Mouse (Mus musculus) liver, embryonic 14.5 days (tissue): ENCODE data around the gene Mast1. TPM values are rescaled to one million over a fixed set of nuclear protein-coding genes. Genes with fewer than 3 reads are reported as not detected.

Experiments
- ATAC-seq: fragments of 200-750 bp; cut with Nextera tagmentation; 2 replicates; pipeline ENCODE4 v1.8.0; 2017; ENCODE audit warnings: moderate number of reproducible peaks, mild to moderate bottlenecking, moderate library complexity; ENCODE audit not compliant: insufficient read depth
- DNase-seq, 3 experiments: peaks; one replicate each; pipeline ENCODE4 v3.0.0-alpha.2; 2012 to 2013; ENCODE audit warnings: low read depth in 3 of 3, low spot score in 3 of 3
- H3K27ac ChIP-seq: fragments of 300-500 bp; sonication (generic); 2 replicates; pipeline ENCODE4 v1.5.1; 2014; ENCODE audit warnings: moderate library complexity, mild to moderate bottlenecking, control low read depth, inconsistent platforms
- H3K27me3 ChIP-seq: fragments of 300-500 bp; sonication (generic); 2 replicates; pipeline ENCODE4 v1.6.1; 2014; ENCODE audit warnings: mild to moderate bottlenecking, low read length, moderate library complexity; ENCODE audit not compliant: control insufficient read depth, insufficient read depth
- H3K36me3 ChIP-seq: fragments of 300-500 bp; sonication (generic); replicated peaks from 2 replicates; pipeline ENCODE4 v1.6.1; 2014; ENCODE audit warnings: low read depth; ENCODE audit not compliant: control insufficient read depth, insufficient read depth
- H3K4me1 ChIP-seq, 2 experiments: fragments of 200-500 bp in 1 of 2; fragments of 300-500 bp in 1 of 2; sonication (generic) in 1 of 2; replicated peaks; 2 replicates each; pipeline ENCODE4 v1.6.1; 2012 to 2014; ENCODE audit warnings: antibody characterized with exemption in 1 of 2, inconsistent platforms in 1 of 2, low read length in 1 of 2; ENCODE audit not compliant: control insufficient read depth in 2 of 2, insufficient read depth in 2 of 2
- H3K4me2 ChIP-seq: fragments of 300-500 bp; sonication (generic); 2 replicates; pipeline ENCODE4 v1.6.1; 2014; ENCODE audit warnings: low read depth, mild to moderate bottlenecking, control low read depth, moderate library complexity
- H3K4me3 ChIP-seq, 2 experiments: fragments of 200-500 bp in 1 of 2; fragments of 300-500 bp in 1 of 2; sonication (generic) in 1 of 2; 2 replicates each; pipeline ENCODE4 v1.5.1; 2012 to 2014; ENCODE audit warnings: low read depth in 2 of 2, low read length in 2 of 2, mild to moderate bottlenecking in 2 of 2, control low read depth in 1 of 2, inconsistent platforms in 1 of 2, moderate library complexity in 1 of 2; ENCODE audit not compliant: insufficient read depth in 1 of 2
- H3K9ac ChIP-seq: fragments of 300-500 bp; sonication (generic); replicated peaks from 2 replicates; pipeline ENCODE4 v1.6.1; 2014; ENCODE audit warnings: mild to moderate bottlenecking, control low read depth, moderate library complexity
- H3K9me3 ChIP-seq: fragments of 300-500 bp; sonication (generic); 2 replicates; pipeline ENCODE4 v1.6.1; 2016; ENCODE audit warnings: low read length, mixed read lengths; ENCODE audit not compliant: control insufficient read depth
- CTCF ChIP-seq: IDR thresholded peaks from 2 replicates; pipeline ENCODE4 v1.5.1; 2016; ENCODE audit warnings: antibody characterized with exemption, low read depth, control low read depth
- EP300 ChIP-seq: IDR thresholded peaks from 2 replicates; pipeline ENCODE4 v1.6.1; 2016; ENCODE audit warnings: antibody characterized with exemption, low read depth
- WGBS: fragments of 180-500 bp; shearing (Covaris S2); extraction: QIAGEN DNeasy Blood & Tissue Kit; methylation state at CpG from one replicate; pipeline ENCODE4 v1.1.7; 2014; ENCODE audit not compliant: insufficient replicate concordance; 5-methylcytosine and 5-hydroxymethylcytosine counted together
- polyA plus RNA-seq, 2 experiments: library from polyadenylated mRNA; depleted of rRNA in 1 of 2; stranded (reverse) in 1 of 2; unstranded in 1 of 2; fragments of >200 nt; fragmentation: Nextera tagmentation in 1 of 2; extraction: Ambion mirVana in 1 of 2; gene quantifications; 2 replicates each; pipeline versions ENCODE4 v1.2.1 to v1.2.3; 2012 to 2014

The Mast1 gene
- polyA plus RNA-seq (2012; rRNA removed) (0.06 and 0.21 TPM in 2 replicates), polyA plus RNA-seq (2014; fragmentation: Nextera tagmentation; extraction: Ambion mirVana) (0.08 and 0.14 TPM in 2 replicates)

DNA sequence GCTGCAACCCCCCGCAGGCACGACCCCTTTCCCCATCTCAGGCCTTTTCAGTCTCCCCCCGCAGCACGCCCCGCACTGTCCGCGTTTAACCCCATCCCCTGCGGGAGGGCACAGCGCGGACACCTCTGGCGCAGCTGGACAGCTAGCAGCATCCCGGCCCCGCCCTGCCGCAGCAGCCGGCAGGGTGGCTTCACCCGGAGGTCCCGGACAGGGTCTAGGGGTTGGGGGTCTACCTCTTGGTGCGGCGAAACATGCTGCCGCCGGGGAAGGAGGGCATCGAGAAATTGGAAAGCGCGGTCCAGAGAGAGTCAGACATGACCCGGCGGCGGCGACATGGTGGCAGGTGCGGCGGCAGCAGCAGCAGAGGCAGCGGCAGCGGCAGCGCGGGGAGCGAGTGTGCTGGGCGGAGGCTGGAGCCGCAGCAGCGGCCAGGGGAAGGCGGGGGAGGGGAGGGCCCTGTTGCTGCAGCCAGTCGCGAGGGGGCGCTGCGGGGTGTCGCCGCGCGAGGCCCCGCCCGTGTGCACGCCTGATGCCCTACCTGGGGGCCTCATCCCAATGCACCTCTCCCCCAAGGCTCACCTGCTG is at the start of gene Mast1:
Gene Mast1, minus strand, starts transcription at position 398 of the 585 bp plus-strand sequence.
- H3K27me3 ChIP-seq = peaks cover 68% of the 10 kb centered on the region
- ATAC-seq (peak; percentile 58; the same call in 1 of the 2 replicates), DNase-seq (peak in 1 of 3 experiments; percentile 44)
- peaks cover 5 to 7% of the 10 kb centered on the region in 2 experiments for H3K4me1 ChIP-seq
- H3K4me2 ChIP-seq = peak within 1 kb of the TSS; percentile 62
- peak within 1 kb of the TSS; percentile 36 to 45 for H3K4me3 ChIP-seq
- no peaks in the 10 kb centered on the region for H3K9me3 ChIP-seq
- TF ChIP-seq EP300 = no peak
- TF ChIP-seq CTCF = peak; percentile 56
- no peaks in the 10 kb centered on the region for H3K36me3 ChIP-seq
- no peak within 1 kb of the TSS for H3K9ac ChIP-seq
- H3K27ac ChIP-seq = no peak within 1 kb of the TSS
- WGBS = 1% methylated on average over 50 of the region's 50 CpGs

DNA sequence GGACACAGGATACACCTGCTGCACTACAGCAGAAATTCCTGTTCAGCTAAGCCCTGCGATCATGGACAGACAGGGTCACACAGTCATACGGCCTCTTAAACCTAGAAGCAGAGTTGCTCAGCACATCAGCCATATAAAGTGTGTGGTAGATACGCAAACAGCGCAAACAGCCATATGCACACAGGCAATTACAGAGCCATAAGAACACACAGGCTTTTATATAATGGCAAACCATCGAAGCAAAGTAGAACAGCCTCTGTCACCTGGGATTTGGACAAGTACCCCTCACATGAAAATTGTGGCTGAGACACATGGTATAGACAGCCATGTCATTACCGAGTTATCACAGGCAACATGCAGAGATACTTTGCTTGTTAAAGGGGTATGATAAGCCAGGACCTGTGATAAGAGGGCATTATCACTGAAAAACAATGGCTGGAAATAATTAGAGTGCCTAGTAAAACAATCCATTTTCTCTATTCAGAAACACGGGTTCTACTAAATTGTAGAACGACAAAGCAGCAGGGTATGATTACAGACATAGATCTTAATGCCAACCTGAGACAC is 49.3 kb upstream of the Mast1 start:
- Histone ChIP-seq H3K4me2 (peak overlapping the region; percentile 99), H3K27ac (peak overlapping the region; percentile 60), H3K27me3 (no peaks in the 10 kb centered on the region), H3K9me3 (no peaks in the 10 kb centered on the region), H3K4me3 (peak overlapping the region; percentile 41 to 55), H3K9ac (peak overlapping the region; percentile 64), H3K36me3 (no peaks in the 10 kb centered on the region), H3K4me1 (peaks cover 43 to 46% of the 10 kb centered on the region in 2 experiments)
- peak; percentile 53 for TF ChIP-seq EP300
- TF ChIP-seq CTCF = no peak
- 22% methylated on average over 8 of the region's 8 CpGs for WGBS
- DNase-seq (no peak), ATAC-seq (no peak)

DNA sequence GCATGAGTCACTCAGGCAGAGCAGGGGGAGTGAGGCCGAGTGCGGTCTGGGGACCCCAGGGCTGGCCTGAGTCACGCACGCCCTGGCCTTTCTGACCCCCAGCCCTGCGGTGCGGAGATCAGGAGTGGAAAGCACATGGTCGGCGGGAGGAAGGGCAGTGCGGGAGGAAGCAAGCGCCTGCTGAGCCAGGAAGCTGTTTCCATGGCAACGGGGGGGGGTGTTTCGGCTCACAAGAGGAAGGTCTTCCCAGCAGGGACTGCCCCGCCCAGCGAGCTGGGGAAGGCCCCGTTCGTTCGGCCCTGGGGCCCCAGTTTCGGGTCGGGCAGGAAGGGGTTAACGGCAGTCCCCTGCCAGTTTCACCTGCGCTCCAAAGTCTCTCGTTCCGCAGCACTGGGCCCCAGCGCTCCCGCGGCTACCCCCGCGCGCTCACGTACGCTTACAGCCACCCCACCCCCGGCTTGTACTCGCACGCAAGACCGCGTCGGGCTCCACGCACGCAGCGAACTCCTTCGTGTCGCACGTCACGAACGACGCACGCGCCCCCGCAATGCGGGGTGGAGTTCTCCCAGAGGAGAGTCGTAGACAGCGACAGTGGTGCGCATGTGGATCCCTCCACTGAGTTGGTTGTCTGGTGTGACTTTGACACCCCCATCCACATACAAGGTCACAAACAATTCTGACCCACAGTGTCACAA is 48.7 kb upstream of the Mast1 start:
- Histone ChIP-seq H3K36me3 (no peaks in the 10 kb centered on the region), H3K9me3 (no peaks in the 10 kb centered on the region), H3K4me3 (peak overlapping the region; percentile 41 to 55), H3K9ac (peak overlapping the region; percentile 64), H3K4me2 (peak overlapping the region; percentile 99), H3K27ac (peak overlapping the region; percentile 60), H3K4me1 (peaks cover 40 to 43% of the 10 kb centered on the region in 2 experiments), H3K27me3 (no peaks in the 10 kb centered on the region)
- DNase-seq = peak in 1 of 3 experiments; percentile 80
- peak; percentile 17 for ATAC-seq
- WGBS = under 1% methylated on average over 53 of the region's 53 CpGs
- TF ChIP-seq EP300 (no peak), CTCF (no peak)

DNA sequence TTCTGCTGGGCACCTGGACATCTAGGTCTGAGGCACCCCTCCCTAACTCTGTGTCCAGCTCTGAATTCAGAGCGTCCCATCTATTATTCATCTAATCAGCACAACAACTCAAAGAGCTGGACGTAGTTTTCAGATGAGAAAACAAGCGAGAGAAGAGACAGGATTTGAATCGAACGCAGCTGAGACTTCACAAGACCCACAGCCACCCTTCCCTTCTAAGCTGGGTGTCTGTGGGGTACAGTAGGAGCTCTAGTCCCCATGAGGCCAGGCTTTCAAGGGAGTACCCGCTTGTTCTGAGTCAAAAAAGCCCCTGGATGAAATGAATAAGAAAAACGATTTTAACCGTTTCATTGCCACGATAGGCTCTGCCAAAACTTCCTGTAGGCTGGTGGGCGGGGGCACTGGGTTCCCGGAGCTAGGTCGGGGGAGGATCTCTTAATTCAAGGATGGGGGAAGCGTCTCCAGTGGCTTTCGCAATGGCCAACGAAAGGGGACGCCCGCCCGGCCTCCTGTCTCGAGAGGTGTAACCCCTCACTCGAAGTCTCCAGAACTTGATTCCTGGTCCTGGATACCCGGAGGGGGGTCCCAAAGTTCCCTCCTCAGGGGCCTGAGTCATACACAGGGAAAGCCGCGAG is 48.0 kb upstream of the Mast1 start:
- peak overlapping the region; percentile 99 for H3K4me2 ChIP-seq
- peaks cover 43 to 45% of the 10 kb centered on the region in 2 experiments for H3K4me1 ChIP-seq
- no peak for TF ChIP-seq EP300
- TF ChIP-seq CTCF = no peak
- 1% methylated on average over 23 of the region's 23 CpGs for WGBS
- peak overlapping the region; percentile 64 for H3K9ac ChIP-seq
- no peak for DNase-seq
- no peak for ATAC-seq
- H3K4me3 ChIP-seq = peak overlapping the region; percentile 41 to 55
- H3K9me3 ChIP-seq = no peaks in the 10 kb centered on the region
- H3K27ac ChIP-seq = peak overlapping the region; percentile 60
- no peaks in the 10 kb centered on the region for H3K36me3 ChIP-seq
- no peaks in the 10 kb centered on the region for H3K27me3 ChIP-seq
